Mouse (Mus musculus) liver, embryonic 15.5 days (tissue): ENCODE measurements at regions not wholly inside any gene's neighbourhood (a gene's known extent, or its start where the extent isn't known, plus 50 kb on each side); places are given as distances from the start of the nearest gene placed in this dataset.

Experiments
- ATAC-seq: fragments of 200-750 bp; cut with Nextera tagmentation; 2 replicates; pipeline ENCODE4 v1.8.0; 2017; ENCODE audit warnings: moderate number of reproducible peaks, mild to moderate bottlenecking, moderate library complexity; ENCODE audit not compliant: insufficient read depth
- H3K27ac ChIP-seq: fragments of 300-500 bp; sonication (generic); replicated peaks from 2 replicates; pipeline ENCODE4 v1.5.1; 2015; ENCODE audit warnings: mild to moderate bottlenecking, inconsistent platforms
- H3K27me3 ChIP-seq: fragments of 300-500 bp; sonication (generic); 2 replicates; pipeline ENCODE4 v1.6.1; 2015; ENCODE audit warnings: mild to moderate bottlenecking, inconsistent platforms
- H3K36me3 ChIP-seq: fragments of 300-500 bp; sonication (generic); replicated peaks from 2 replicates; pipeline ENCODE4 v1.6.1; 2015; ENCODE audit warnings: moderate library complexity, mild to moderate bottlenecking, inconsistent platforms
- H3K4me1 ChIP-seq: fragments of 300-500 bp; sonication (generic); replicated peaks from 2 replicates; pipeline ENCODE4 v1.6.1; 2015; ENCODE audit warnings: inconsistent platforms
- H3K4me2 ChIP-seq: fragments of 300-500 bp; sonication (generic); 2 replicates; pipeline ENCODE4 v1.6.1; 2015; ENCODE audit warnings: moderate library complexity, mild to moderate bottlenecking, inconsistent platforms
- H3K4me3 ChIP-seq: fragments of 300-500 bp; sonication (generic); replicated peaks from 2 replicates; pipeline ENCODE4 v1.5.1; 2015; ENCODE audit warnings: mild to moderate bottlenecking, inconsistent platforms
- H3K9ac ChIP-seq: fragments of 300-500 bp; sonication (generic); 2 replicates; pipeline ENCODE4 v1.6.1; 2015; ENCODE audit warnings: moderate library complexity, mild to moderate bottlenecking, inconsistent platforms
- H3K9me3 ChIP-seq: fragments of 300-500 bp; sonication (generic); replicated peaks from 2 replicates; pipeline ENCODE4 v1.6.1; 2016; ENCODE audit warnings: inconsistent platforms
- WGBS: fragments of 180-500 bp; shearing (Covaris S2); methylation state at CpG from one replicate; pipeline ENCODE4 v1.1.7; 2015; ENCODE audit warnings: mixed read lengths; ENCODE audit not compliant: insufficient replicate concordance; 5-methylcytosine and 5-hydroxymethylcytosine counted together

DNA sequence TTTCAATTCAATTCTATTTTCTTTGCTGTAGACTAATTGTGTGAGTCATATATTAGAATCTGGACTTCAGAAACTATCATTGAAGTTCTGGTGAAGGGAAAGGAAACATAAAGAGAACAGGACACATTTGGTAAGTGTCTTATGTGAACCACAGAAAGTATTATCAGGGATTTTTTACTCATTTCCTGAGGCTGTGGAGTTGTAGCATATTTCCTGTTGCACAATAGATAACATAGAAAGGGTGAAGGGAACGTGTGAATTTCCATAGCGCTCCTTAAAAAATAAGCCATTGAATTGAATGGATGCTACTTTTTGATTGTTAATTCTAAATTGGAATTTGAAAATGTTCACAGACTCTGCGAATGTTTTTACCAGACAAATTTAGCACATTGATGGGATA lies 215.2 kb upstream of the Zfp352 start:
- ATAC-seq = no peak
- H3K4me1 ChIP-seq = no peaks in the 10 kb centered on the region
- WGBS = 39% methylated on average over 3 of the region's 3 CpGs
- no peak overlapping the region for H3K9ac ChIP-seq
- no peak overlapping the region for H3K27ac ChIP-seq
- H3K9me3 ChIP-seq = no peaks in the 10 kb centered on the region
- H3K36me3 ChIP-seq = no peaks in the 10 kb centered on the region
- no peak overlapping the region for H3K4me3 ChIP-seq
- H3K4me2 ChIP-seq = no peak overlapping the region
- H3K27me3 ChIP-seq = no peaks in the 10 kb centered on the region

DNA sequence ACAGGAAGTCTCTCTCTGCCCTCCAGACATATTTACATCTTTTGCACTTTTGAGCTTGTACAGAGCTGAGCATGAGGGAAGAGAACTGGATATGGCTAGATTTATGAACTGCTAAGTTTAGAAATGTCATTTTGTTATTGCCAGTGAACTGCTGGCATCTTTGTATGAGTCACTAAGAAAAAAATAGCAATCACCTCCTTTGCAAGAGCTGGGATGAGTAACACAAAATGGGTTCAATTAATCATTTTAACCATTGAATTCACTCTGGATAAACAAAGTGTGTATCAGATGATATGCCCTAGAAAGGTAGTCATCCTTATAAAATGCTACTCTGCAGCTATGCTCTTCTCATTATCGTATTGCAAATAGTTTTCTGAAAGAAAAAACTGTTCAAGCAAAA lies 214.7 kb upstream of the Zfp352 start:
- Histone ChIP-seq H3K36me3 (no peaks in the 10 kb centered on the region), H3K27ac (no peak overlapping the region), H3K4me3 (no peak overlapping the region), H3K27me3 (no peaks in the 10 kb centered on the region), H3K4me2 (no peak overlapping the region), H3K9me3 (no peaks in the 10 kb centered on the region), H3K4me1 (no peaks in the 10 kb centered on the region), H3K9ac (no peak overlapping the region)
- 58% methylated on average over 1 of the region's 1 CpGs for WGBS
- ATAC-seq = no peak

DNA sequence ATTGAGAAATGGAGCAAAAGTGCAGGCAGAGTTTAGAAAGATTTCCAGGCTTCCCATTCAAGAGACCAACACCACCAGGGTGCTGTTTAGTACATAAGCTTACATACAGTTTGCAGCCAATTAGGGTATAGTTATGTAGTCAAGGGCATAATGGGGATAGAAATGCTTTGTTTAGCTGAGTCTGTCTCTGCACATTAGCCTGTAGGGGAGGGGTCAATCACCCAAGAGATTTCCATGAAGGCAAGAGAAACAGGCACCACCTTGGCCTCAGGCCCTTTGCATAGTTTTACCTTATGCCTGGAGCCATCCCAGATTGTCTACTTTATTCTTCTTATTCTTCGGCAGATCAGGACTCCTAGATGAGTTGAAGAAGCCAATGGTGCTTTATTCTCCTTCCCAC lies 205.9 kb upstream of the Zfp352 start:
- Histone ChIP-seq H3K27ac (no peak overlapping the region), H3K4me1 (no peaks in the 10 kb centered on the region), H3K27me3 (no peaks in the 10 kb centered on the region), H3K9me3 (no peaks in the 10 kb centered on the region), H3K36me3 (no peaks in the 10 kb centered on the region), H3K4me3 (no peak overlapping the region), H3K4me2 (no peak overlapping the region), H3K9ac (no peak overlapping the region)
- ATAC-seq = no peak
- WGBS = 63% methylated on average over 1 of the region's 1 CpGs

DNA sequence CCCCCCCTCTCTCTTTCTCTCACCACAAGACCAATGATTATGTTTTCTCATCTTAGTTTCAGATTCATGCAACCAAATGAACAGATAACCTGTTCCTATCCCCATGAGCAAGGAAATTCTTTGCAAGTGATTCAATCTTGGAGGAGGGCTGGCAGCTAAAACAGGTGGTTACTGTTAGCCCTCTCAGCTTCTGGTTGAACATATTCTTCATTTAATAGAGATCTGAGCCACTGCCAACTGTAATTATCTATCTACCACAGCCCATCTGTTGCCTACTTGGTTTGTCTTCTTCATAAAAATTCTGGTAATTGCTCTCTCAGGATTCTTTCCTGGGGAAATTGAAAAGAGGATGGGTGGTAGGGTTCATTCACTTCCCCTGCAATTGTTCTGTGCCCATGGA lies 204.4 kb upstream of the Zfp352 start:
- Histone ChIP-seq H3K9ac (no peak overlapping the region), H3K4me1 (no peaks in the 10 kb centered on the region), H3K27ac (no peak overlapping the region), H3K36me3 (no peaks in the 10 kb centered on the region), H3K4me3 (no peak overlapping the region), H3K4me2 (no peak overlapping the region), H3K27me3 (no peaks in the 10 kb centered on the region), H3K9me3 (no peaks in the 10 kb centered on the region)
- ATAC-seq = no peak
